Mouse (Mus musculus) erythroid progenitor cell, adult 5-6 weeks (primary cell): ENCODE data around the gene St8sia1. TPM values are rescaled to one million over a fixed set of nuclear protein-coding genes. Genes with fewer than 3 reads are reported as not detected.

Source experiments
- ATAC-seq: replicated peaks from 2 replicates; pipeline ENCODE4 v1.8.0; 2016; ENCODE audit warnings: moderate number of reproducible peaks, mild to moderate bottlenecking, moderate TSS enrichment, inconsistent platforms; ENCODE audit not compliant: poor library complexity, low FRiP score, severe bottlenecking
- total RNA-seq, 2 experiments: library from RNA; stranded (forward) in 1 of 2; stranded (reverse) in 1 of 2; fragments of 150-400 nt in 1 of 2; fragments of 186-747, 209-891 nt in 1 of 2; gene quantifications; 2 replicates each; pipeline versions ENCODE4 v1.2.3 to v1.2.4; 2015 to 2017; ENCODE audit warnings: low replicate concordance in 2 of 2

Gene St8sia1
- total RNA-seq, 2 experiments from 2014 or later: 1.7 TPM; not detected in 1

DNA sequence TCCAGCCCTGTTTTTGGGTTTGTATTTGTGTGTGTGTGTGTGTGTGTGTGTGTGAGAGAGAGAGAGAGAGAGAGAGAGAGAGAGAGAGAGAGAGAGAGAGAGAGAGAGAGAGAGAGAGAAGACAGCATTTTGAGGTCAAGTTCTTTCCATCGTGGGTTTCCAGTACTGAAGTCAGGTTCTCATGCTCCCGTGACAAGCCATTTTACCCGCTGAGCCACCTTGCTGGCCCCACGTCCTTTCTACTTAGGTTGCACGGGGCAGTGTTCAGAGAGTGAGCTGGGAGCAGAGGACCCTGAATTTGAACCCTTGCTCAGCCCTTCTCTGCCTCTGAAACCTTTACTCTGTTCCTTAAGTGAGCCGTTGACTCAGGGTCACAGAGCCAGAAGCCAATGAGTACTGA, 17.2 kb downstream of the St8sia1 start:
- ATAC-seq: no peak

DNA sequence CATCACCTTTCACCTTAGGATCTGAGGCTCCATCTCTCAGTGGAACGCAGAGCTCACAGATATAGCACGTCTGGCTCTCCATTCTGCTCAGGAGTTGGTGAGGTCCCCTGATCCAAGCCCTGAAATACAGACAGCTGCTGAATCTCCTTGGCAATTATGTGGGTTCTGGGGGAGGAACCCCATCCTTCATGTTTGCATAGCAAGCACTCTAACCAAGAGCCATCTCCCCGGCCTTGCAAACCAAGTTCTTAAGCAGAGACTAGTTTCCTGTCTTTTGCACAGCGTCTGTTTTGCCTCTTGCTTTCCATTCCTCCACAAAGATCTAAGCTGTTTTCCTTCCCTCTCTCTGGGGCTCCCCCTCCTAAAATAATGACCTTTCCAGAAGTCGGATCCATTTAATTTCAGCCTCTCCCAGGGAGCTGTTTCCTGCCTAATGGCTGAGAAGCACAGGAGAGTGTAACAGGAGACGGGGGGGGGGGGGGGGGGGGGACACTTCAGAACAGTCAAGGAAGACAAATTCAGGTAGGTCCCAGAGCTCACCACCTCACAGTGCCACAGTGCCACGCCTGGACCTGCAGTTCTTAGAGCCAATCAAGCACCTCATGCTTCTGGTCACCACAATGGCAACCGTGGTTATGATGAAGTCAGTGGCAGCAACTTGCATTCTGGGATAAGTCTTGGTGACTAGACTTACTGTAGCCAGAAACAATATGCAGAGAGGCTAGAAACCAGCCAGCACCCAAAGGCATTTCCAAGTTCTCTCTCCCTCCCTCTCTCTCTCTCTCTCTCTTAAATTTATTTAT, 18.0 kb downstream of the St8sia1 start:
- ATAC-seq: no peak

DNA sequence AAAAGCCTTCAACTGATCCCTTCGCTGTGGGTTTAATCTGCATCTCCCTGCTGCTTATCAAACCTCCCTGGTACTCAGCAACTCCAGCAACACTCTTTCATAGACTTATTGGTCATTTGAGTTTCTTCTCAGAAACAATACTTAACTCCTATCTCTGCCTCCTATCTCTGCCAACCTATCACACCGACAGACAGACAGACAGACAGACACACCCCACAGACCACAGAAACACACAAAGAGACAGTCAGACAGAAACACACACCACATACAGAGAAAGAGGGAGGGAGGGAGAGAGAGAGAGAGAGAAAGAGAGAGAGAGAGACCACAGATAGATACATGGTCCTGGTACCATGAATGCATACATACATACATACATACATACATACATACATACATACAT, 18.8 kb downstream of the St8sia1 start:
- ATAC-seq: no peak

DNA sequence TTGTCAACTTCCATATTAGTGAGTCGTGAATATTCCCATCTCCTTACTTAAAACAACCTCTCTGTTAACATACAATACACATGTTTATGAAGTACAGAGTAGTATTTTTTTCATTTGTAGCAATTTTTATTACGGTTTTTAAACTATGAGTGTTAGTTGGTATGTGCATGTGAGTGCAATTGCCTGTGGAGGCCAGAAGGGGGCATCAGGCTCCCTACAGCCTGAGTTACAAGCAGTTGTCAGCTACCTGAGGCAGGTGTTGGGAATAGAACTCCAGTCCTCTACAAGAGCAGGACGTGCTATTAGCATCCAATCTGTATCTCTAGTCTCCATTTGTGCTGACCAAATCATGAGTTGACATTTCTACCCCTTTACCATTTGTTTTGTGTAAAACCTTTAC, 19.8 kb downstream of the St8sia1 start:
- no peak for ATAC-seq

DNA sequence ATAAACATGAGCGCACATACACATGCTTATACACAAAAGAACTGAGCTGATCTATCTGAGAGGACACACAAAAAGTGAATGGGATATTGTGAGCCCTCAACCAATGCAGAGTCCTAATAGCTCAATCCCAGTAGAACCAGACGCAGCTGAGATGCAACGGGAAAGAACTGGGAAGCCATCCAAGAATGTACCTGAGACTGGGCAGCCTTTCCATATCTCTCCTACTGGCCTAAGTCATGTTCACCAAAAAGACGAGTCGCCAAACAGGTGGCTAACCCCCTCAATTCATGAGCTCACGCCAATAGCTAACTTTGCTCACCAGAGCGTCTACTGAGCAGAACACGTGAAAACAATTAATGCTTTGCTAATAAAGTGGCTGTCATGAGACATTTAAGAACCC, 20.8 kb downstream of the St8sia1 start:
- ATAC-seq: no peak

DNA sequence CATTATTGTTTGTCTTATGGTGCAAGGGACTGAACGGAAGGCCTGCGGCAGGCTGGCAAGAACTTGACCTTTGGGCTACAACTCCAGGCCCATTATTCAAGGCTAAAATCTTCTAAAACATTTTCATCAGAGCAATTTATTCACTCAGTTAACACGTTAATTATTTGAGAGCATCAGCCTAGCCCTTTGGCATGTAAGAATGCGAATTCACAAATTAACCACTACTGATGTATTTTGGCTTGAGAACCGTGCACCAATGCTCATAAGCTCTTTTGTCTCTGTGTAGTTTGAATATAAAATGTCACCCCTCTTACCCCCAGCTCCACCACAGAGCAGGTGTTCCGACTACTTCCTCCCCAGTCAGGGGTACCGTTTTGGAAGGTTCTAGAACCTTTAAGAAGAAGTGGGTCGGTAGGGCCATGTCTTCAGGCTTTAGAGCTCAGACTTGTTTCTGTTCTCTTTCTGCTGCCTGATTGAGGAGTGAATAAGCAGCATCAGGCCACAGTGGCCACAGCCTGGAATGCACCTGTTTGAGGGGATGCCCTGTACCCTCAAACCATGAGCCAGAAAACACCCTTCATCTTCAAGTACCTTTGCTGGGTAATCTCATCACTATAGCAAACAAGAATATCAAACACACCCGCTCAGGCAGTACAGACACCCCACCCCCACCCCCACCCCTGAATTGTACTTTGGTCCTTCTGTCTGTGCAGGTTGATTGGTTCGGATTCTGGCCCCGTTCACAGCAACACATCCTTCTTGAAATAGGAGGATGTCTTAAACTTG, 22.5 kb downstream of the St8sia1 start:
- ATAC-seq: no peak

DNA sequence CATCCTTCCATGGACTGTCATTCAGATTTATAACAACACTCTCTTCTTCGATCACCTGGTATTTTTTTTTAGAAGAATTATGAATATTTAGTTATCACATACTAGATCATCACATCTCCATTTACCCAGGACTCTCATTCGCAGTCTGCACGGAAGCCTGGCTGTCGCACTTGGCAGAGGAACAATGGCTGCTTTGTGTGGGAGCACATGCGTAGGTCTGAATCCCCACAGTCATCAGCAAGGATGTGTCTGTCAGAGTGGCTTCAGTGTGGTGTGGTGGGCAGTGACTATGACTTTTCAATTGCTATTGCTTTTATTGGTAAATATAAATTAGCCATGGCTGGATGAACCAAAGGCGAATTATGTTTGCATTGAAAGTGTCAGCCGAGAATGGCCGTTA, 23.2 kb downstream of the St8sia1 start:
- ATAC-seq: no peak

DNA sequence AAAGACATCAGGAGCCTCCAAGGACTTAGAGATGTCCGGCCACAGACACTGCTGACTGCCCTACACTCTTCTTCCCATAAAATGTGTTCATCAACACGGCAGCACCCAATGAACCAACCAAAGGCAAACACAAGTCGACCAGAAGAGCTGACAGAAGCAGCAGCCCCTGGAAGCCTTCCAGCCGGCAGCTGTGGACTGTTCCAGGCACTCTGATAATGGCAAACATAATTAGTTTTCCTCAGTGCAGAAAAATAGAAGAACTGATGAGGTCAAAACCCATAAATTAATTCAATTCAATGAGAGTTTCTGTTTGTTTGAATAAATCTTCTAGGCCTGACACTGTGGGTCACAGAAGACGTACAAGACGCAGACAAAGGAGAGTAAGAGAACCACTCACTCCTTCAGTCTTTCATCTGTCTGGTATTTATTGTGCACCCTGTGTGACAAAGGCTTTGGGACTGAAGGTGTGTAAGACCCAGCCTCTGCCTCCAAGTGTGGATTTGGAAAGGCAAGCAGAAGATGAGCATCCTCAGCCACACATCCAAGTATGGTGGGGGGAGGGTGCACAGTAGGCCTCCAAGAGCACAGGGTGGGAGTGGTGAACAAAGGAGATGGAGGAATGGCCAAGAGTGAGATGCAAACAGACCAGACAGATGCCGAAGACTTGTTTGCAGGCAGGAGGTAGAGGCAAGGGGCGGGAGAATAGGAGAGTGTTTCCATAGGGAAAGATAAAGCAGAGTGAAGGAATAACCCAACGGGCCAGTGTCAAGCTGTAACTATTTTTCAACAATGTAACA, 25.5 kb downstream of the St8sia1 start:
- ATAC-seq: no peak

DNA sequence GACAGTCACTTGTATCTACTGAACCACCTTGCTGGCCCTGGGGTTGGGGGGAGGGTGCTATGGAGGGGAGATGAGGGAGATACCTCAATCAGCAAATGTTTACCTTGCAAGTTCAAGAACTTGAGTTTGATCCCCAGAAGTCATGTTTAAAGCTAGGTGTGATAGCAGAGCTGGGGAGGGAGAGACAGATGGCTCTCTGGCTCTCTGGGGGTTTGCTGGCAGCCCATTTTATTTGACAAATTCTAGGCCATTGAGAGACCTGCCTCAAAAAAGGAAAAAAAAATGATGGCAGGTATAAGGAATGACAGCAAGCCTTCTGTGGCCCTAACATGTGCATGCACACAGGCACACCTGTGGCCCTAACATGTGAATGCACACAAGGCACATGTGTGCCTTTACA, 26.2 kb downstream of the St8sia1 start:
- ATAC-seq: no peak

DNA sequence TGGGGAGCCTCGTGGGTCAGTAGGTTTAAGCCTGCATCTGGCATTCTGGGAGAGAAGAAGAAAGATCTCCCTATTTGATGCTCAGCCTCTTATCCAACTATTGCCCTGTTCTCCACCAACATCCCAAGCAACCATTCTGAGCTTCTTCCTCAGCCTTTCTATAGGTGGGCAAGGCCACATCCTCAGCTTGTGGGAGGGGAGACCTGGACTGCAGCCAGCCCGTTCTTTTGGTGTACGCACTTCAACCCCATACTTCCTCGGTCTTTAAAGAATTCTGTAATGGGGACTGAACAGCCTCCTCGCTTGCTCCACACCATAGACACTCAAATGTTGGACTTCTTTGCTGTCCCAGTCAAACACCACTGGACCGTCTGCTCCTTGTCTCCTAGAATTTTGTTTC, 31.7 kb downstream of the St8sia1 start:
- no peak for ATAC-seq

DNA sequence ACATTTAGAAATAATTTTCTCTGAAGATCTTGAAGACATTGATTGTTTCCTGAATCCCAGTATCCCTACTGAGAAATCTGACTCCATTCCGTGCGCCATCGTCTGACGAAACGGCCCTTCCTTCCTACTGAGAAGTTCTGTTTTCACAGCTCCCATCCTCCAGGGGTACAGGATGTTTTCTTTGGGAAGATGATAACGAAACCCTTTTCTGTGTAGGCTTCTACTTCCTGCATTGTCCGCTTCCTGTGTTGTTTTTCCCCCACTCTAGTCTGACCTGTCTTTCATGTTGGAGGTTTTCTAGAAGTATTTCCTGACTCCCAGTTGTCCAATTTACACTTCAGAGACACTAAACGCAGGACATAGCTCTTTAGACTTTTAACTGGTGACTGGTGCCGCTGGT, 32.1 kb downstream of the St8sia1 start:
- no peak for ATAC-seq

DNA sequence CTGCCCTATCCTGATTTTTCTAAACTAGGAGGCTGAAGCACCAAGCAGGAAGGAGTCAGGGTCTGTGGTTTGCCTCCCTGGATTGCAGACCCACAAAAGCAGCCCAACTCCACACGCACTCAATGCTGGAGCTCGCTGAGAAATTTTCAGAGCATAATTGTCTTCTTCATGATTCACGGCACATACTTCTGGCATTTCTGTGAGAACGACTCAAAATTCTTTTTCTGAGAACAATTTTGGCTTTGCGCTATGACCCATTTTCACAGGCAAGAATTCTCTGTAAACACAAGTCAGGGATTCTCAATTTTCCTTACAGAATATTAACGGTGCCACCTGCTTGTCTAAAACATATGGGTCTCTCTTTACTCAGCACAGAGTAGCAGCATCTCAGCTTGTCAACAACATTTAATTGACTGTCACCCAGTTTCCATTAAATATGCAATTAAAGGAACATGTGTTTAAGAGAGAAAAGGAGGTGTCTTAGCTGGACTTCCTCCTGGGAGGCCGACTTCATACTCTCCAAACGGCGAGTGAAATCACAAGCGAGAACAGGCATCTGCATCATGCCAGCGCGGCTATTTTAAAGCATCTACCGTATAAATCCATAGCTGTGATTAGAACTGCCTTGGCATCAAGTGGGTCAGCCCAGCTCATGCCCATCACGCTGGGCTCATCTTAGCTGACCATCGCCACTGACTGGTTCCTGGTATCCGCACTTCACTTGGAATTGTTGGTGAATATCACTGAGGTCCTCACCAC, 35.5 kb downstream of the St8sia1 start:
- ATAC-seq: no peak

DNA sequence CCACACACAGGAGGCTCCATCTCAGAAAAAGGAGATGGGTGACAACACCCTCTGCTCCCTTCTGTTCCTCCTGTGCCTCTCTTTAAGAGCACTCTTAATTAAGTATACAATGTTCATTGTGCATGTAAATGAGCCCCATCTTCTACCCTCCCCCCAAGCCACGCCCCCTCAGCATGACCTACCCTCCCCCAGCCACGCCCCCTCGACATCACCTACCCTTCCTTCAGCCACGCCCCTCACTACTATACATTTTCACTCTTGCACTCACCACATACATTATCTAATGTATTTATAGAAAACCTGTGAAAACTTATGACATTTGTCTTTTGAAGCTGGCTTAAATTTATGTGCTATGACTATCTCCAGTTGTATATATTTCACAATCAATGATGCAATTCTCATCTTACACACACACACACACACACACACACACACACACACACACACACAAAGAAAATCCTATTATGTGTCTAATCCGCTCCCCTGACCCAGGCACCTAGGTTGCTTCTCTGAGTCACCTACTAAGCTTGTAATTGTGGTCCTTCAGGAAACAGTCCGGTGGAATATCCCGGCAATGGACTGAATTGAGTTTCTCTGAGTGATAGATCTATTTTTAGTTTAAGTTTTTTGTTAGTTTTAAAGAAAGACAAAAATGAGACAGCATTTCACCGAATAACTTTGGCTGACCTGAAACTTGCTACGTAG, 37.2 kb downstream of the St8sia1 start:
- ATAC-seq: no peak

DNA sequence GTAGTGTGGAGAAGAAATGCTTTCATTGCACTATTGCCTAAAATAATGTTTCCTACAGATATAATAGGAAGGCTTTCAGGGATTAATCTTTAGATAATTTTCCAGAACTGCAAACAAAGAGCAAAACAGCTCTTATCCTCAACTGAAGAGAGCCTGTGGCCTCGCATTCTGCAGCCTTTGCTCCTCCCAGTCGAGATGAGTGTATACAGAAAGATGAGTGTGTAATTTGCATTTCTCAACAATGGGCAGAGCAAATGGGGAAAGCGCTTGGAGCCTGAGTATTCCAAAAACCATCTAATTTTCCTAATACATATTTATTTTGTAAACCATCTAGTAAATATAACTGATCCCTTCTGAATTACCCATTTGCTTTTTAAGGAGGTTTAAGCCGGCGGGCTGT, 38.3 kb downstream of the St8sia1 start:
- no peak for ATAC-seq

DNA sequence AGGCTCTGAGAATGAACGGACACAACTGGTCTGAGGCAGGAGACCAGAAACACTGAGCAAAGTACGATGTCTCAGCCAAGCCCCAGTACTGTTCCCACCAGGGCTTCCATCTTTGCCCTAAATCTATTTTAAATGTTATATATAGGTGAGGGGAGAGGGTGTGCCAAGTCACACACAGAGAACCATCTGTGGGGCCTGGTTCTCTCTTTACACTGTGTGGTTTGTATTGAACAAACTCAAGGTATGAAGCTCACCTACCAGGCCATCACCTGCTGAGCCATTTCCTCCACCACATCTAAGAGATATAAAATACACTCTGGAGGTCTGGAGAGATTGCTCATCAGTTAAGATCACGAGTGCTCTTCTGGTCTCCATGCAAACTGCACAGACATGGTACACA, 38.9 kb downstream of the St8sia1 start:
- no peak for ATAC-seq

DNA sequence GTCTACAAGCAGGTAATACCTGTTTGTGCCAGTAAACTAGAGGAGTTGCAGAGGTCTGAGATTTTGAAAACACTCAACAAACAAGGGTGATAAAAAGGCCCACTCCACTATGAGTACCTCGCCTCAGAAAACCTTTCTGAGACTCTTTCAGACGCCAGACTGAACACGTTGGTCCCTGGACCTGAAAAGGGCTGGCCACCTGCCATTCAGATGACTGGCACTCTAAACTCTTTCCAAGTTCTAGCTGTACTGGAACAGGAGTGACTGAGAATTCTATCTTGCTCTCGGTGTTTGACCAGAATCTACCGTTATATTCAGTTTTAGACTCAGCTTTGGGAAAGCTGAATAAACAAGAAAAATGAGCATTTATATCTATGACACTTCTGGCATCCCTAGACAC, 43.4 kb downstream of the St8sia1 start:
- no peak for ATAC-seq

DNA sequence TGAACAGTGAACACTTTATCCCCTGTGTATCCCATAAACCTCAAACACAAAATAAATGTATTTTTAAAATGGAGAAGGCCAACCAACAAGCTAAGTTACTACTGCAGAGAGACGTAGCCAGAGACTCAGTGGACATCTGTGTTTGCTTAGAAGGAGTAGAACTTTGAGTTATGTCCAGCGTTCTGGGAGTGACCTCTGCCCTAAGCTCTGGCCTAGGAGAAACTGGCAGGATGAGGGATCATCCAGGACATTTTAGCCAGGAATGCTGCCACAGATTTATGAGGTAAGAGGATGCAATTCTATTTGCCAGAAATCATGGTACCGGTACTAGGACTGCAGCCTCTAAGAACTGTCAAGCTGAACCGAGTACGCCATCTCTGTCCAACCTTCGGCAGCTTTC, 45.6 kb downstream of the St8sia1 start:
- no peak for ATAC-seq

DNA sequence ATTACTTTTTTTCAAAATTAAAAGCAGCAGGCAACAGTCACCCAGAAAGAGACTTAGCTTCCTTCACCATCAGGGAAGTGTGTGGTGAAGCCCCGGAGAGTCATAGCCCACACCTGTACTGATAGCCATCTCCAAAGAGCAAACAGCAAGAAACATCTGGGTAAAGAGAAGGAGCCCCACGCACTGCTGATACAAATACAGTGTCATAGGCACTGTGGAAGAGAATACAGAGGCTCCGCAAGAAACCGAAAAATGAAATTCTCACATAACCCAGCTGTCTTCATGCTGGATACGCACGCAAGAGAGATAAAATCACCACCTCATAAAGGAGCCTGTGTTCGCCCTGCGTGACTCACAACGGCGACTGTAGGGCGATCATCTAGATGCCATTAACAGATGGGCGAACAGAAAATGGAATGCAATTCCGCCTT, 46.8 kb downstream of the St8sia1 start:
- no peak for ATAC-seq

DNA sequence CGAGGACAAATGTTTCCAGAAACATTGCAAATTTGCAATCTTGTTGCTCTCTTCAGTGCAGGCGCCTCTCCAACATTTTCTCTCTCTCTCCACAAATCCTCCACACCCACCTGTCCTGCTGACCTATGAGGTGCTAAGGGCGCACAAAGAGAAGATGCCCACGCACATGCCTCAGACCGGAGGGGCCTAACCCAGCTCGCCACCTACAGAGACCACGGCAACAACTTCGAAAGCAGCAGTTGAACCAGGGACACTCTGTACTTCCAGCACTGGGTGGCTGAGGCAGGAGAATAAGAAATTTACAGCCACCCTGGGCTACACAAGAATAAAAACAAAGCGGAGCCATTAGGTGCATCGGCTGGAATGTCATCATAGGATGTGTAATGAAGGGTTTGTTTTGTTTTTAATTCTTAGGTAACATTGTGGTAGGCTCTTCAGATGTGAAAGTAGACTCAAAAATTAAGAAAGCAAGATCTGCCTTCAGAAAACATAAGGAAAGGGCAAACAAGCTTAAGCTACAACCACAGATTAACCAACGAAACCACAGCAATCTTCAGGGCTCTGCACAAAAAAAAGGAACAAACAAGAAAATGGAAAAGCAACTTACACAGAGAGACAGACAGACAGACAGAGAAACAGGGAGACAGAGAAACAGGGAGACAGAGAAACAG, 47.8 kb downstream of the St8sia1 start:
- no peak for ATAC-seq
